Comparison of ENCODE assay signal across 22 mouse cellular contexts in the genomic region with DNA sequence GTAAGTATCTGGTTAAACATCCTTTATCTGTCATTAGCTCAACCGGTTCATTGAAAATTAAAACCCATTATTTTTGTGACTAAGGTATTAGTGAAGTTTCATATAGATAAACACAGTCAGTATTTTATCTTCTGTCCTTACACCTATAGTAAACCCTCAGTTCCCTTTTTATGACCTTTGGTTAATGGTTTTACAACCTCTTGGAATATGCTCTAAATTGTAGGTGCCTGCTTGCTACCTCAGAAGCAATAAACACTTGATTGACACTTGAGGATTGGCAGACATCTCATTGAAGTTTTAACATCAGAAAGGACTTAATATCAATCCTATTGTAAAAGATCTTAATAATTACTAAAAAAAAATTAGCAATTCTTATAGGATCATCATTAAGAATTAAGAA. TPM values are rescaled to one million over a fixed set of nuclear protein-coding genes. Genes with fewer than 3 reads are reported as not detected.
DNase-seq lines count a peak whose midpoint lies in the region; ATAC-seq and TF ChIP-seq lines count a peak whose summit lies in the region.
"Had no signal": no experiment of that assay in that cellular context is flagged by ENCODE, and none has a peak within 500 bp of the region (broad histone marks: within the 10 kb centered on the region; RNA-seq: fewer than 3 reads in every experiment).

No protein-coding gene starts in this region.

- H3K27me3 ChIP-seq in intestine, embryonic 15.5 days (replicated peaks): no peaks in the 10 kb centered on the region
- no peaks in the 10 kb centered on the region for H3K27me3 ChIP-seq in intestine, postnatal 0 days (replicated peaks; ENCODE audit: control insufficient read depth, insufficient read depth, low read length)
- no peaks in the 10 kb centered on the region for H3K27me3 ChIP-seq in intestine, embryonic 16.5 days (replicated peaks; ENCODE audit: control insufficient read depth, insufficient read depth, low read length)
- H3K27me3 ChIP-seq: CH12.LX, Patski had no signal

- no peak overlapping the region for H3K4me3 ChIP-seq in intestine, embryonic 15.5 days (replicated peaks)
- no peak overlapping the region for H3K4me3 ChIP-seq in intestine, postnatal 0 days (ENCODE audit: low read depth, low read length)
- no peak overlapping the region for H3K4me3 ChIP-seq in intestine, embryonic 16.5 days (ENCODE audit: low read length)

- no peak overlapping the region for H3K4me2 ChIP-seq in intestine, embryonic 15.5 days (replicated peaks)
- H3K4me2 ChIP-seq in intestine, postnatal 0 days (replicated peaks; ENCODE audit: low read depth): no peak overlapping the region
- no peak overlapping the region for H3K4me2 ChIP-seq in intestine, embryonic 16.5 days (ENCODE audit: low read depth, low read length)

- H3K27ac ChIP-seq in intestine, embryonic 15.5 days: no peak overlapping the region
- H3K27ac ChIP-seq in intestine, postnatal 0 days (ENCODE audit: low read depth, low read length): no peak overlapping the region
- no peak overlapping the region for H3K27ac ChIP-seq in intestine, embryonic 16.5 days (ENCODE audit: low read length)

- WGBS in intestine, embryonic 15.5 days: 53% methylated on average over 1 of the region's 1 CpGs
- 41% methylated on average over 1 of the region's 1 CpGs for WGBS in intestine, postnatal 0 days
- 44% methylated on average over 1 of the region's 1 CpGs for WGBS in intestine, embryonic 16.5 days
- 38% methylated on average over 1 of the region's 1 CpGs for WGBS in large intestine, adult 2 months

- H3K36me3 ChIP-seq in intestine, embryonic 15.5 days: peaks cover 6% of the 10 kb centered on the region
- H3K36me3 ChIP-seq in intestine, postnatal 0 days (ENCODE audit: control insufficient read depth, insufficient read depth): peaks cover 22% of the 10 kb centered on the region; the same call in 1 of the 2 replicates
- peaks cover 9% of the 10 kb centered on the region for H3K36me3 ChIP-seq in intestine, embryonic 16.5 days (ENCODE audit: control insufficient read depth, insufficient read depth, low read length)

- H3K9me3 ChIP-seq in intestine, embryonic 15.5 days: no peaks in the 10 kb centered on the region
- H3K9me3 ChIP-seq in intestine, postnatal 0 days (ENCODE audit: control insufficient read depth): no peaks in the 10 kb centered on the region
- H3K9me3 ChIP-seq in intestine, embryonic 16.5 days (ENCODE audit: control insufficient read depth, low read length): no peaks in the 10 kb centered on the region
- H3K9me3 ChIP-seq: G1E had no signal

- peak; percentile 36 for DNase-seq in large intestine, adult 2 months (ENCODE audit: low read depth, low spot score)
- no peak for DNase-seq in thymus, postnatal 36 days
- no peak for DNase-seq in c-Kit-positive CD71-positive TER-119-positive erythroid progenitor cells, embryonic 14.5 days (ENCODE audit: low spot score)
- DNase-seq: adrenal gland, adult 2 months; adrenal gland, adult 8-10 months; adrenal gland, postnatal 10 days; adrenal gland, postnatal 14 days; adrenal gland, postnatal 25 days; adrenal gland, postnatal 36 days; B cell, adult 2 months; cerebellum, adult 11 months; cerebellum, adult 11-12 months; cerebellum, adult 18-20 months; cerebellum, adult 2 months had no signal

- TF ChIP-seq CTCF in intestine, postnatal 0 days (IDR thresholded peaks at IDR 0.05; ENCODE audit: low read depth): no peak

- no peaks in the 10 kb centered on the region for H3K4me1 ChIP-seq in intestine, embryonic 15.5 days (replicated peaks)
- no peaks in the 10 kb centered on the region for H3K4me1 ChIP-seq in intestine, postnatal 0 days (replicated peaks; ENCODE audit: control insufficient read depth, insufficient read depth, low read length)
- H3K4me1 ChIP-seq in intestine, embryonic 16.5 days (ENCODE audit: control insufficient read depth, insufficient read depth, low read length): no peaks in the 10 kb centered on the region

- H3K9ac ChIP-seq in intestine, embryonic 15.5 days: no peak overlapping the region
- H3K9ac ChIP-seq in intestine, postnatal 0 days (ENCODE audit: low read depth, low read length): no peak overlapping the region
- no peak overlapping the region for H3K9ac ChIP-seq in intestine, embryonic 16.5 days (ENCODE audit: low read depth, low read length)

- peak; percentile 76 for ATAC-seq in intestine, embryonic 15.5 days
- no peak for ATAC-seq in intestine, postnatal 0 days
- peak; percentile 70 for ATAC-seq in intestine, embryonic 16.5 days
- ATAC-seq: activated CD4-positive, CD25-positive, alpha-beta regulatory T cell, adult 4 months; CD4-positive, CD25-positive, alpha-beta regulatory T cell, adult 4 months; Patski had no signal

RNA-seq across cellular contexts. Expression of a gene that starts 54.5 kb away (rescaled TPM):
- 9.0 and 9.3 TPM in 2 replicates for polyA plus RNA-seq in intestine, embryonic 15.5 days (2015; fragmentation: Nextera tagmentation; extraction: Ambion mirVana)
- polyA plus RNA-seq in intestine, postnatal 0 days (2015; fragmentation: Nextera tagmentation; extraction: Ambion mirVana): 5.3 and 6.1 TPM in 2 replicates
- 6.0 and 6.1 TPM in 2 replicates for polyA plus RNA-seq in intestine, embryonic 16.5 days (2015; fragmentation: Nextera tagmentation; extraction: Ambion mirVana)
- polyA plus RNA-seq in large intestine, adult 2 months (2012; rRNA removed): 5.1 and 9.2 TPM in 2 replicates
